Mouse (Mus musculus): ENCODE measurements around the gene Elf1. TPM values are rescaled to one million over a fixed set of nuclear protein-coding genes. Genes with fewer than 3 reads are reported as not detected.

Elf1 gene
- polyA plus RNA-seq, 1 experiment from 2014 or later: 18.1 TPM

GRCm38 (mm10) chr14:79499326-79499725 lies 18.3 kb downstream of the Elf1 start:
- no peaks in the 10 kb centered on the region for H3K27me3 ChIP-seq
- H3K36me3 ChIP-seq: peaks cover 8% of the 10 kb centered on the region; the same call in 1 of the 2 replicates
- no peaks in the 10 kb centered on the region for H3K9me3 ChIP-seq
- H3K9ac ChIP-seq: no peak overlapping the region
- no peak overlapping the region for H3K4me2 ChIP-seq
- WGBS: 72% methylated on average over 9 of the region's 9 CpGs
- peaks cover 8% of the 10 kb centered on the region; the same call in 1 of the 2 replicates for H3K4me1 ChIP-seq
- no peak for ATAC-seq (ENCODE audit: insufficient number of reproducible peaks, low FRiP score, low TSS enrichment, low read depth)
- H3K4me3 ChIP-seq: no peak overlapping the region
- H3K27ac ChIP-seq: no peak overlapping the region

GRCm38 (mm10) chr14:79500756-79501155 lies 19.8 kb downstream of the Elf1 start:
- Histone ChIP-seq H3K4me2 (no peak overlapping the region), H3K27me3 (no peaks in the 10 kb centered on the region), H3K36me3 (peaks cover 8% of the 10 kb centered on the region; the same call in 1 of the 2 replicates), H3K9ac (no peak overlapping the region), H3K4me1 (peaks cover 8% of the 10 kb centered on the region; the same call in 1 of the 2 replicates), H3K27ac (no peak overlapping the region), H3K4me3 (no peak overlapping the region), H3K9me3 (no peaks in the 10 kb centered on the region)
- no peak for ATAC-seq (ENCODE audit: insufficient number of reproducible peaks, low FRiP score, low TSS enrichment, low read depth)
- WGBS: 80% methylated on average over 4 of the region's 4 CpGs

GRCm38 (mm10) chr14:79503371-79504075 lies 22.5 kb downstream of the Elf1 start:
- Histone ChIP-seq H3K9me3 (no peaks in the 10 kb centered on the region), H3K36me3 (peaks cover 8% of the 10 kb centered on the region; the same call in 1 of the 2 replicates), H3K27ac (0 out of 2 replicates have a peak overlapping the region, but pooled peaks have one; percentile 4), H3K4me3 (no peak overlapping the region), H3K9ac (no peak overlapping the region), H3K4me2 (no peak overlapping the region), H3K27me3 (no peaks in the 10 kb centered on the region), H3K4me1 (peaks cover 8% of the 10 kb centered on the region; the same call in 1 of the 2 replicates)
- ATAC-seq (ENCODE audit: insufficient number of reproducible peaks, low FRiP score, low TSS enrichment, low read depth): no peak
- 38% methylated on average over 5 of the region's 5 CpGs for WGBS

GRCm38 (mm10) chr14:79504246-79505006 lies 23.4 kb downstream of the Elf1 start:
- WGBS: 92% methylated on average over 7 of the region's 7 CpGs
- Histone ChIP-seq H3K27ac (no peak overlapping the region), H3K4me3 (no peak overlapping the region), H3K4me1 (peaks cover 11% of the 10 kb centered on the region; the same call in 1 of the 2 replicates), H3K9ac (no peak overlapping the region), H3K4me2 (no peak overlapping the region), H3K36me3 (peaks cover 8% of the 10 kb centered on the region; the same call in 1 of the 2 replicates), H3K27me3 (no peaks in the 10 kb centered on the region), H3K9me3 (no peaks in the 10 kb centered on the region)
- ATAC-seq (ENCODE audit: insufficient number of reproducible peaks, low FRiP score, low TSS enrichment, low read depth): no peak

- Histone ChIP-seq H3K4me3 (no peak overlapping the region), H3K4me1 (peaks cover 11% of the 10 kb centered on the region; the same call in 1 of the 2 replicates), H3K4me2 (no peak overlapping the region), H3K27ac (no peak overlapping the region), H3K36me3 (peaks cover 7% of the 10 kb centered on the region; the same call in 1 of the 2 replicates), H3K27me3 (no peaks in the 10 kb centered on the region), H3K9me3 (no peaks in the 10 kb centered on the region), H3K9ac (no peak overlapping the region)
- no peak for ATAC-seq (ENCODE audit: insufficient number of reproducible peaks, low FRiP score, low TSS enrichment, low read depth)
- WGBS: 68% methylated on average over 9 of the region's 9 CpGs
Observed at GRCm38 (mm10) chr14:79506207-79506606, 25.2 kb downstream of the Elf1 start.

GRCm38 (mm10) chr14:79507846-79508245 lies 26.9 kb downstream of the Elf1 start:
- Histone ChIP-seq H3K4me3 (no peak overlapping the region), H3K4me1 (peaks cover 11% of the 10 kb centered on the region; the same call in 1 of the 2 replicates), H3K9me3 (no peaks in the 10 kb centered on the region), H3K36me3 (no peaks in the 10 kb centered on the region), H3K9ac (no peak overlapping the region), H3K4me2 (no peak overlapping the region), H3K27me3 (no peaks in the 10 kb centered on the region), H3K27ac (peak overlapping the region; percentile 7; the same call in 1 of the 2 replicates)
- no peak for ATAC-seq (ENCODE audit: insufficient number of reproducible peaks, low FRiP score, low TSS enrichment, low read depth)
- 46% methylated on average over 1 of the region's 1 CpGs for WGBS

GRCm38 (mm10) chr14:79508662-79509305 lies 27.8 kb downstream of the Elf1 start:
- no peak overlapping the region for H3K4me2 ChIP-seq
- no peaks in the 10 kb centered on the region for H3K9me3 ChIP-seq
- H3K4me3 ChIP-seq: no peak overlapping the region
- H3K4me1 ChIP-seq: peaks cover 5% of the 10 kb centered on the region; the same call in 1 of the 2 replicates
- H3K9ac ChIP-seq: no peak overlapping the region
- WGBS: 74% methylated on average over 9 of the region's 9 CpGs
- no peak overlapping the region for H3K27ac ChIP-seq
- H3K27me3 ChIP-seq: no peaks in the 10 kb centered on the region
- ATAC-seq (ENCODE audit: insufficient number of reproducible peaks, low FRiP score, low TSS enrichment, low read depth): no peak
- no peaks in the 10 kb centered on the region for H3K36me3 ChIP-seq

- Histone ChIP-seq H3K9ac (no peak overlapping the region), H3K27me3 (no peaks in the 10 kb centered on the region), H3K9me3 (no peaks in the 10 kb centered on the region), H3K4me1 (peaks cover 2% of the 10 kb centered on the region; the same call in 1 of the 2 replicates), H3K27ac (no peak overlapping the region), H3K36me3 (no peaks in the 10 kb centered on the region), H3K4me2 (no peak overlapping the region), H3K4me3 (no peak overlapping the region)
- 41% methylated on average over 1 of the region's 1 CpGs for WGBS
- ATAC-seq (ENCODE audit: insufficient number of reproducible peaks, low FRiP score, low TSS enrichment, low read depth): no peak
Observed at GRCm38 (mm10) chr14:79511521-79511920, 30.5 kb downstream of the Elf1 start.

- Histone ChIP-seq H3K9ac (no peak overlapping the region), H3K27me3 (no peaks in the 10 kb centered on the region), H3K36me3 (no peaks in the 10 kb centered on the region), H3K4me2 (no peak overlapping the region), H3K4me3 (no peak overlapping the region), H3K9me3 (no peaks in the 10 kb centered on the region), H3K27ac (no peak overlapping the region), H3K4me1 (peaks cover 3% of the 10 kb centered on the region; the same call in 1 of the 2 replicates)
- ATAC-seq (ENCODE audit: insufficient number of reproducible peaks, low FRiP score, low TSS enrichment, low read depth): no peak
- WGBS: 71% methylated on average over 2 of the region's 2 CpGs
Observed at GRCm38 (mm10) chr14:79513951-79514350, 33.0 kb downstream of the Elf1 start.

GRCm38 (mm10) chr14:79515100-79515499 lies 34.1 kb downstream of the Elf1 start:
- H3K4me3 ChIP-seq: peak overlapping the region; percentile 11; the same call in 1 of the 2 replicates
- no peak for ATAC-seq (ENCODE audit: insufficient number of reproducible peaks, low FRiP score, low TSS enrichment, low read depth)
- peaks cover 5% of the 10 kb centered on the region; the same call in 1 of the 2 replicates for H3K4me1 ChIP-seq
- no peaks in the 10 kb centered on the region for H3K27me3 ChIP-seq
- peak overlapping the region; percentile 67 for H3K27ac ChIP-seq
- no peak overlapping the region for H3K9ac ChIP-seq
- 0 out of 2 replicates have a peak overlapping the region, but pooled peaks have one; percentile 3 for H3K4me2 ChIP-seq
- 54% methylated on average over 8 of the region's 8 CpGs for WGBS
- no peaks in the 10 kb centered on the region for H3K9me3 ChIP-seq
- H3K36me3 ChIP-seq: no peaks in the 10 kb centered on the region

GRCm38 (mm10) chr14:79515511-79516242 lies 34.7 kb downstream of the Elf1 start:
- H3K36me3 ChIP-seq: no peaks in the 10 kb centered on the region

More at GRCm38 (mm10) chr14:79515511-79516242, 34.7 kb downstream of the Elf1 start:
- H3K4me1 ChIP-seq: peaks cover 5% of the 10 kb centered on the region; the same call in 1 of the 2 replicates
- 0 out of 2 replicates have a peak overlapping the region, but pooled peaks have one; percentile 3 for H3K4me2 ChIP-seq
- peak overlapping the region; percentile 11 for H3K4me3 ChIP-seq
- H3K9me3 ChIP-seq: no peaks in the 10 kb centered on the region
- no peaks in the 10 kb centered on the region for H3K27me3 ChIP-seq
- WGBS: 44% methylated on average over 8 of the region's 8 CpGs
- H3K27ac ChIP-seq: peak overlapping the region; percentile 67
- ATAC-seq (ENCODE audit: insufficient number of reproducible peaks, low FRiP score, low TSS enrichment, low read depth): no peak
- no peak overlapping the region for H3K9ac ChIP-seq
